Mouse (Mus musculus) midbrain, embryonic 16.5 days (tissue): Measurements from ENCODE around the gene Uvrag. TPM values are rescaled to one million over a fixed set of nuclear protein-coding genes. Genes with fewer than 3 reads are reported as not detected.

Source experiments
- ATAC-seq: fragments of 200-750 bp; cut with Nextera tagmentation; 2 replicates; pipeline ENCODE4 v1.8.0; 2017; ENCODE audit warnings: moderate TSS enrichment
- H3K27ac ChIP-seq: fragments of 300-500 bp; sonication (generic); 2 replicates; pipeline ENCODE4 v1.5.1; 2014; ENCODE audit warnings: mild to moderate bottlenecking, low read length, mixed read lengths
- H3K27me3 ChIP-seq: fragments of 300-500 bp; sonication (generic); 2 replicates; pipeline ENCODE4 v1.6.1; 2014; ENCODE audit warnings: low read depth, low read length, mixed read lengths; ENCODE audit not compliant: control insufficient read depth, insufficient read depth
- H3K36me3 ChIP-seq: fragments of 300-500 bp; sonication (generic); 2 replicates; pipeline ENCODE4 v1.6.1; 2014; ENCODE audit warnings: mild to moderate bottlenecking, low read length, moderate library complexity, mixed read lengths; ENCODE audit not compliant: control insufficient read depth, insufficient read depth
- H3K4me1 ChIP-seq: fragments of 300-500 bp; sonication (generic); 2 replicates; pipeline ENCODE4 v1.6.1; 2014; ENCODE audit warnings: mild to moderate bottlenecking, low read length, mixed read lengths; ENCODE audit not compliant: control insufficient read depth, insufficient read depth
- H3K4me2 ChIP-seq: fragments of 300-500 bp; sonication (generic); 2 replicates; pipeline ENCODE4 v1.6.1; 2014; ENCODE audit warnings: mild to moderate bottlenecking, low read length, mixed read lengths
- H3K4me3 ChIP-seq: fragments of 300-500 bp; sonication (generic); 2 replicates; pipeline ENCODE4 v1.5.1; 2014; ENCODE audit warnings: low read depth, mild to moderate bottlenecking, low read length, moderate library complexity, mixed read lengths
- H3K9ac ChIP-seq: fragments of 300-500 bp; sonication (generic); 2 replicates; pipeline ENCODE4 v1.6.1; 2014; ENCODE audit warnings: low read depth, low read length, mixed read lengths
- H3K9me3 ChIP-seq: fragments of 300-500 bp; sonication (generic); replicated peaks from 2 replicates; pipeline ENCODE4 v1.6.1; 2014; ENCODE audit warnings: mild to moderate bottlenecking, low read length, mixed read lengths; ENCODE audit not compliant: control insufficient read depth, poor library complexity, severe bottlenecking
- WGBS: fragments of 180-500 bp; shearing (Covaris S2); extraction: QIAGEN DNeasy Blood & Tissue Kit; methylation state at CpG from one replicate; pipeline ENCODE4 v1.1.7; 2014; 5-methylcytosine and 5-hydroxymethylcytosine counted together
- polyA plus RNA-seq: library from polyadenylated mRNA; unstranded; fragments of >200 nt; fragmentation: Nextera tagmentation; extraction: Ambion mirVana; gene quantifications from 2 replicates; pipeline ENCODE4 v1.2.1, GENCODE M21; 2015

Uvrag gene
- polyA plus RNA-seq, 1 experiment from 2014 or later: 16.0 TPM

GRCm38 (mm10) chr7:98985935-98986334 is 155.0 kb downstream of the Uvrag start:
- 77% methylated on average over 2 of the region's 2 CpGs for WGBS

GRCm38 (mm10) chr7:98985489-98985888 is 155.5 kb downstream of the Uvrag start:
- Histone ChIP-seq H3K27ac (no peak overlapping the region), H3K4me3 (no peak overlapping the region), H3K9me3 (no peaks in the 10 kb centered on the region), H3K4me1 (peaks cover 8% of the 10 kb centered on the region; the same call in 1 of the 2 replicates), H3K27me3 (no peaks in the 10 kb centered on the region), H3K9ac (no peak overlapping the region), H3K36me3 (0 out of 2 replicates have a peak, but pooled peaks cover 2% of the 10 kb centered on the region), H3K4me2 (no peak overlapping the region)
- WGBS: 80% methylated on average over 6 of the region's 6 CpGs
- ATAC-seq: no peak

More at GRCm38 (mm10) chr7:98985935-98986334, 155.0 kb downstream of the Uvrag start:
- H3K36me3 ChIP-seq: 0 out of 2 replicates have a peak, but pooled peaks cover 2% of the 10 kb centered on the region
- peaks cover 8% of the 10 kb centered on the region; the same call in 1 of the 2 replicates for H3K4me1 ChIP-seq
- H3K27me3 ChIP-seq: no peaks in the 10 kb centered on the region
- H3K4me2 ChIP-seq: no peak overlapping the region
- no peak overlapping the region for H3K9ac ChIP-seq
- no peaks in the 10 kb centered on the region for H3K9me3 ChIP-seq
- H3K4me3 ChIP-seq: no peak overlapping the region
- no peak for ATAC-seq
- H3K27ac ChIP-seq: no peak overlapping the region

GRCm38 (mm10) chr7:98984319-98984718 is 156.6 kb downstream of the Uvrag start:
- WGBS: 26% methylated on average over 7 of the region's 7 CpGs
- Histone ChIP-seq H3K36me3 (0 out of 2 replicates have a peak, but pooled peaks cover 2% of the 10 kb centered on the region), H3K9ac (no peak overlapping the region), H3K27me3 (no peaks in the 10 kb centered on the region), H3K4me3 (no peak overlapping the region), H3K4me2 (no peak overlapping the region), H3K27ac (no peak overlapping the region), H3K9me3 (no peaks in the 10 kb centered on the region), H3K4me1 (peaks cover 8% of the 10 kb centered on the region; the same call in 1 of the 2 replicates)
- no peak for ATAC-seq

- Histone ChIP-seq H3K4me3 (no peak overlapping the region), H3K36me3 (0 out of 2 replicates have a peak, but pooled peaks cover 2% of the 10 kb centered on the region), H3K27ac (peak overlapping the region; percentile 26; the same call in 1 of the 2 replicates), H3K9ac (no peak overlapping the region), H3K4me1 (peaks cover 8% of the 10 kb centered on the region; the same call in 1 of the 2 replicates), H3K4me2 (no peak overlapping the region), H3K9me3 (no peaks in the 10 kb centered on the region), H3K27me3 (no peaks in the 10 kb centered on the region)
- ATAC-seq: peak; percentile 25; the same call in 1 of the 2 replicates
- WGBS: 47% methylated on average over 12 of the region's 12 CpGs
Observed at GRCm38 (mm10) chr7:98983058-98983457, 157.9 kb downstream of the Uvrag start.

GRCm38 (mm10) chr7:98981423-98981822 is 159.5 kb downstream of the Uvrag start:
- WGBS: 88% methylated on average over 6 of the region's 6 CpGs
- H3K4me1 ChIP-seq: peaks cover 12% of the 10 kb centered on the region
- no peak overlapping the region for H3K9ac ChIP-seq
- H3K36me3 ChIP-seq: no peaks in the 10 kb centered on the region
- no peak overlapping the region for H3K4me2 ChIP-seq
- no peaks in the 10 kb centered on the region for H3K9me3 ChIP-seq
- no peaks in the 10 kb centered on the region for H3K27me3 ChIP-seq
- H3K27ac ChIP-seq: no peak overlapping the region
- ATAC-seq: no peak
- H3K4me3 ChIP-seq: no peak overlapping the region

- no peak for ATAC-seq
- H3K4me3 ChIP-seq: no peak overlapping the region
- no peaks in the 10 kb centered on the region for H3K36me3 ChIP-seq
- H3K4me1 ChIP-seq: peaks cover 10% of the 10 kb centered on the region
- H3K27ac ChIP-seq: no peak overlapping the region
- H3K27me3 ChIP-seq: no peaks in the 10 kb centered on the region
- no peak overlapping the region for H3K9ac ChIP-seq
- 80% methylated on average over 12 of the region's 12 CpGs for WGBS
- no peaks in the 10 kb centered on the region for H3K9me3 ChIP-seq
- H3K4me2 ChIP-seq: no peak overlapping the region
Observed at GRCm38 (mm10) chr7:98976839-98977457, 164.0 kb downstream of the Uvrag start.

GRCm38 (mm10) chr7:98974590-98974989 is 166.4 kb downstream of the Uvrag start:
- peaks cover 10% of the 10 kb centered on the region for H3K4me1 ChIP-seq
- H3K4me2 ChIP-seq: no peak overlapping the region
- no peaks in the 10 kb centered on the region for H3K27me3 ChIP-seq
- no peaks in the 10 kb centered on the region for H3K36me3 ChIP-seq
- ATAC-seq: no peak
- peaks cover 1% of the 10 kb centered on the region; the same call in 1 of the 2 replicates for H3K9me3 ChIP-seq
- H3K27ac ChIP-seq: no peak overlapping the region
- no peak overlapping the region for H3K9ac ChIP-seq
- H3K4me3 ChIP-seq: no peak overlapping the region
- WGBS: 20% methylated on average over 4 of the region's 4 CpGs

GRCm38 (mm10) chr7:98970721-98971120 is 170.2 kb downstream of the Uvrag start:
- 85% methylated on average over 5 of the region's 5 CpGs for WGBS

GRCm38 (mm10) chr7:98968741-98969395 is 172.1 kb downstream of the Uvrag start:
- Histone ChIP-seq H3K9me3 (peaks cover 5% of the 10 kb centered on the region; the same call in 1 of the 2 replicates), H3K27me3 (no peaks in the 10 kb centered on the region), H3K4me3 (no peak overlapping the region), H3K4me2 (no peak overlapping the region; the same call in 1 of the 2 replicates), H3K4me1 (peaks cover 18% of the 10 kb centered on the region), H3K9ac (no peak overlapping the region), H3K27ac (no peak overlapping the region), H3K36me3 (no peaks in the 10 kb centered on the region)
- 64% methylated on average over 8 of the region's 8 CpGs for WGBS
- ATAC-seq: no peak

More at GRCm38 (mm10) chr7:98970721-98971120, 170.2 kb downstream of the Uvrag start:
- no peak overlapping the region for H3K4me3 ChIP-seq
- H3K4me1 ChIP-seq: peaks cover 22% of the 10 kb centered on the region
- H3K9ac ChIP-seq: no peak overlapping the region
- no peaks in the 10 kb centered on the region for H3K36me3 ChIP-seq
- H3K27me3 ChIP-seq: no peaks in the 10 kb centered on the region
- peaks cover 5% of the 10 kb centered on the region; the same call in 1 of the 2 replicates for H3K9me3 ChIP-seq
- H3K27ac ChIP-seq: no peak overlapping the region
- ATAC-seq: no peak
- no peak overlapping the region for H3K4me2 ChIP-seq
